Mouse (Mus musculus) thymus, adult 2 months (tissue): ENCODE data around the gene Cacna2d3.

ENCODE experiments used
- CTCF ChIP-seq: fragments of 200-500 bp; IDR thresholded peaks from 2 replicates; pipeline ENCODE4 v1.5.1; 2012; ENCODE audit warnings: mild to moderate bottlenecking, control low read depth, low read length, moderate library complexity, borderline replicate concordance; ENCODE audit not compliant: control insufficient read depth, poor library complexity, insufficient read depth; ENCODE audit errors: extremely low read depth
- POLR2A ChIP-seq: fragments of 200-500 bp; IDR thresholded peaks from 2 replicates; pipeline ENCODE4 v1.6.1; 2012; ENCODE audit warnings: mild to moderate bottlenecking, low read length, control low read depth, moderate library complexity; ENCODE audit not compliant: control insufficient read depth, poor library complexity, insufficient read depth; ENCODE audit errors: extremely low read depth

GRCm38 (mm10) chr14:29592896-29593295 lies 128.8 kb downstream of the Cacna2d3 start:
- no peak for TF ChIP-seq POLR2A
- no peak for TF ChIP-seq CTCF
